Mouse (Mus musculus) left cerebral cortex, postnatal 4 days (tissue): ENCODE results near the gene Ano6. TPM values are rescaled to one million over a fixed set of nuclear protein-coding genes. Genes with fewer than 3 reads are reported as not detected.

ENCODE experiments used
- DNase-seq: peaks from one replicate; pipeline ENCODE4 v3.0.0-alpha.2; 2022
- intact Hi-C: fragments of 180-260 bp; cut with DNase I; formaldehyde crosslinking; loops from one replicate; pipeline ENCODE4 v1.15.1; 2025
- total RNA-seq, 2 experiments: library from RNA; stranded (reverse); gene quantifications; 2 replicates each; pipeline ENCODE4 v1.2.3; 2021

The Ano6 gene
- 10 to 100 TPM; 26.9 to 27.2 TPM for total RNA-seq

DNA sequence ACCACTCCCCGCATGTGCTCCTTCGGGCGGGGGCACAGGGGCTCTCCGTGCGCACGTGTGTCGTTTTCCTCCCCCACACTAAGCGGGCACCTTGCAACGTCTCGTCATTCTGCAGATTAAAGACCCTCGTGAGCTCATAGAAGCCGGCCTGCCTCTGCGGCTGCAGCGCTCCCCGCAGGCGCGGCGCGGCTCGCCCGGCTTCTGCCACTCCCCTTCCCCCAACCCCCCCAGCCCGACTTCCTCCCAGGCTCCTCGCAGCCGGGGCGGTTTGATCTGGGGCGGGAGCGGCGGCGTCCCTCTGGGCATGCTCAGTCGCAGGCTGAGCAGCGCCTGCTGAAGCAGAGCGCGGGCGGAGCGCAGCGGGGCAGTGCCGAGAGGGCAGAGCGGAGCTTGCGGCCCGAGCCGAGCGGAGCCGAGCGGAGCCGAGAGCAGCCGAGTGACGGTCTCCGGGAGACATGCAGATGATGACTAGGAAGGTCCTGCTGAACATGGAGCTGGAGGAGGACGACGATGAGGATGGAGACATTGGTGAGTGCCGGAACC is at the start of gene Ano6:
Ano6 (plus strand) TSS at position 315 of the 543 bp plus-strand sequence.
- DNase-seq: peak; percentile 91
- intact Hi-C loops: loop anchor here (10.0 kb wide), 1 partner anchor 494 kb away; the partner anchor contains the start of gene Arid2

DNA sequence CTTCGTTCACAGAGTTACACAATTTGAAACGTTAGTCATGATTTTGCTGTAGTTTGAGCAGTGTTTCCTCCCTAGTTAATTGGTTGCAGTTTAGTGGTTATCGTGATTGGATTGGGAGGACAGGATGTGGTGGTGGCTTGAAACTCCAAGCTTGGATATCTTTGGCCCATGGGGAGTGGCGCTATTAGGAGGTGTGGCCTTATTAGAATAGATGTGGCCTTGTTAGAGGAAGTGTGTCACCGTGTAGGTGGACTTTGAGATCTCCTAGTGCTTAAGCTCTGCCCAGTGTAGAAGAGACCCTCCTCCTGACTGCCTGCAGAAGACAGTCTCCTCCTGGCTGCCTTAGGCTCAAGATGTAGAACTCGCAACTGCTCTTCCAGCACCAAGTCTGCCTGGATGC is 47.7 kb upstream of the Ano6 start:
- no peak for DNase-seq
- intact Hi-C loops: no loop called here

DNA sequence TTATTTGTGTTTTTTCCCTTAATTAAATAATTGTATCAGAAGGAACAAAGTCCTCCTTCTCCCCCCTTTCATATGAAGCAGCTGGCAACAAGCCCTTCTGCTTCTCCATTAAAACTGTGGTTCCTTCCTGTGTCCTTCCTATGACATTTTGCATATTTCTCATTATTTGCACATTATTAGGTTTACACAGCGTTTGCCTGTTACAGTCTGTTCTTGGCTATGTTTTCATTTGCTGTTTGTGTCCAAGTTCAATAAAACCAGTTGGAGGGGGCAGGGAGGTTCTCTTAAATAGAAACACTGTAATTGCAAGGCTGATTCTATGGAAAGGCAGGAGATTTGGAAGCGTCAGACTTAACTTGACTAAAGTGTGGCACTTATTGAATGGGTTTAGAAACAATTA is 46.8 kb upstream of the Ano6 start:
- intact Hi-C loops: no loop called here
- DNase-seq: no peak

DNA sequence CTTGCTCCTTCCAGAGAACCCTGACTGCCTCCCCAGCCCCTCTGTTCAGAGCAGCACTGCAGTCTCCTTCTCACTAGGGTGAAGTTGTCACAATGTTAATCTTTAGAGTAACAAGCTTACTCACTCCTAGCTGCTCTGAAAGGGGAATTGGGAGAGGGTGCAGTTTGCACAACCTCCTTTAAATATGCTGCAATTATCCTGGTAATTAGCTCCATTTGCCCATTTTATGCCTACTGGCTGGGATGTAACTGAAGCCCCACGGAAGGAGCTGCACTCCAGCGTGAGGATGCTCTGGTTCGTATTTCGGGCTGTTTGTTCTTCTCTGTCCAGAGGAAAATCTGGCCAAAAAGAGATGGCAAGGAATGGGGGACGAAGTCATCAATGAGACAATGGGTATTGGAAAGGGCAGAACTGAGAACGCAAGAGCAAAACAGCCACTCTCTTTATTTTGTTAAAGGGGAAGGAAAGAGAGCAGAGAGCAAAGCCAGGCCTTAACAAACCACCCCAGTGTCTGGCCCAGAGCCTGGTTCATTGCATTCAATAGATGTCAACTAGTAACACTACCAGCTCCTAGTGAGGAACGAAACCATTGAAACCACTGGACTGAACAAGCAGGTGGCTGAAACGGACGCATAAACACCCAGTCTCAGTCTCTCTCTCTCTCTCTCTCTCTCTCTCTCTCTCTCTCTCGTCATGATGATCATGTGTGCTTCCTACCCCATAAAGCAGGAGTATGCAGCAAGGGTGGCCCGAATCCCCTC is 45.1 kb upstream of the Ano6 start:
- DNase-seq: peak; percentile 12

DNA sequence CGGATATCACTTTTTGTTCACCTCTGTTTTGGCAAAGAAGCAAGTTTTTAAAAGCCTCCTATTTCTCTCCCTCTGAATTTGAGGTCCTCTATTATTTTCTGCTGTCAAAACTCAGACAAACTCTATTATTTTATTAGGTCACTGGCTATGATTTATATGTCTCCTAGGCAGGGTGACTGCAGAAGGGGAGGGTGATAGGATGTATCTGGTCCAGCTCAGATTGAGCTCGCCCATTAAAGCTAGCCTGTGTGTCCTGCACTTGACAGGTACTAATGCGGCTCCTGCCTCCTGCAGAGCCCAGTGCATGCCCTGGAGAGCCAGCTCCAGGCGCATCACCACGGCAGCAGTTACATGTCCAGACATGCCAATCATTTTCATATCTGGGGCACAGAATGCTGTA is 44.1 kb upstream of the Ano6 start:
- no peak for DNase-seq
- intact Hi-C loops: no loop called here

More for the DNA sequence above, 45.1 kb upstream of the Ano6 start:
- intact Hi-C loops: no loop called here

DNA sequence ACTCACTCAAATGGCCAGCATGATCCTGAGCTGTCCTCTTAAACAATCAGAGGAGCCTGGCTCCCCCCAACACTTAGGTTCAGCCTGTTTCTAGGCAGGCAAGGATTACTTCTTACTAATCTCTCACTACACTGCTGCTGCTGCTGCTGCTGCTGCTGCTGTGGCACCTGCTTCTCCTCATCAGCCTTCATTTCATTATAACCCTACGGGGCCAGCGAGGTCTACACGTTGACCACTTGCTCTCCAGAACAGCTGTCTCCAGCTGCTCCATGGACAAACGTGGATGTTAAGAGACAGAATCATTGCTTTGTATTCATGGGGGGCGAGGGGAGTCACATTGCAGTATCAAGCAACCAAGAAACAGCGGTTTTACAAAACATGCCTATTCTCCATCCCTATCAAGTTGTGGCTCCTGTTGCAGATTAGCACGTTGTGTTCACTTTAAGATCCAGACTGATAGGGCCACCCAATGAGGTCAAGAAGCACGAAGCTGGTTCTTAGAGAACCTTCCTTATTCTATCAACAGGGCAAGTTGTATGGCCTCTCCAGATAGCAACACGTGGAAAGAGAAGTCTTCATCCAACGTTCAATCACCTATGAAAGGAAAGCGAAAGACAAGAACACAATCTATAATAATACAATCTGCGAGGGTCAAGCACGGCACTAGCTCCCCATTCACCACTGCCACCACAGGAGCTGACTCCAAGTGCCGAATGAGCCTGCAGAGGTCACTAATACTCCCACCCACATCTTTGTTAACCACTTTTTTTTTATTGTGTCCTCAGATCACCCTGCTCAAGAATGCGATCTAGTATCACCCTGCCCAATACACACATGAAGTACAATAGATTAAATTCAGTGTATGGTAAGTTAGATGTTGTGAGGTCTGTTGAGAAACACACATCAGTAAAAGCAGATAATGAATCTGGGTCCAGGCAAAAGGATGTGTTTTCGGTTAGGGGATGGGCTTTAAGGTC is 43.4 kb upstream of the Ano6 start:
- intact Hi-C loops: no loop called here
- DNase-seq: no peak

DNA sequence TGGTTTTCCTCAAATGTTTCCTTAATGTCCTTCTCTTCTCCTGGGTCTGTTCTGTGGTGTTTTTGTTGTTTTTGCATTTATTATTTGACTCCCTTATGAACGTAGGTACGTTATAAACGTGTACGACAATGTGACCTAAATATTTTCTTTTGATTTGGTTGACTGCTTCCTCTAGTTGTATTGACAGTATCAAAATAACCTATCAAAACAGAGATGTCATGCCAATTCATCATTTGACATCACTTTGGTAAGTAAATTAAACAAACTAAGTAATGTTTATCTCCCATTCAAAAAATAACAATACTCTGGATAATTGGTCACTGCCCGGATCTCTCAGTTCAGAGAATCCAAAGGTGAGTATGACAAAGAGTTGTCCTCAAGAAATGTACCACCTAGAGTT is 41.4 kb upstream of the Ano6 start:
- DNase-seq: no peak
- intact Hi-C loops: no loop called here

DNA sequence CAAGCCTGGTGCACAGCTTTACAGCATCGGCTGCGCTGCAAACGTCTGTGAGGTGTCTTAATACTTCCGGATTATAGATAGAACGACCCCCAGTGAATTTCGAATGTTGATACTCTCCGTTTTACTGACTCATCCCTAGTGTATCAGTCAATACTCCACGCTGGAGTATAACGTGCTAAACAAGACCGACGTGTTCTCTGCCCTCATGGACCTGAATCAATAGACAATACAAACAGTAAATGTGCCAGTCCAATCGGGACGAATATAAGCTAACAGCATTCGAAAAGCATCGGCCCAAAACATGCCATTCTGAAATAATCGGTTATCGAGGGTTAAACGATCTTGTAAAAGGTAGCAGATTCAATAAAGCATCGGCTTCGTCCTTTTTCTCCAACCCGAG is 40.6 kb upstream of the Ano6 start:
- DNase-seq: no peak
- intact Hi-C loops: no loop called here

DNA sequence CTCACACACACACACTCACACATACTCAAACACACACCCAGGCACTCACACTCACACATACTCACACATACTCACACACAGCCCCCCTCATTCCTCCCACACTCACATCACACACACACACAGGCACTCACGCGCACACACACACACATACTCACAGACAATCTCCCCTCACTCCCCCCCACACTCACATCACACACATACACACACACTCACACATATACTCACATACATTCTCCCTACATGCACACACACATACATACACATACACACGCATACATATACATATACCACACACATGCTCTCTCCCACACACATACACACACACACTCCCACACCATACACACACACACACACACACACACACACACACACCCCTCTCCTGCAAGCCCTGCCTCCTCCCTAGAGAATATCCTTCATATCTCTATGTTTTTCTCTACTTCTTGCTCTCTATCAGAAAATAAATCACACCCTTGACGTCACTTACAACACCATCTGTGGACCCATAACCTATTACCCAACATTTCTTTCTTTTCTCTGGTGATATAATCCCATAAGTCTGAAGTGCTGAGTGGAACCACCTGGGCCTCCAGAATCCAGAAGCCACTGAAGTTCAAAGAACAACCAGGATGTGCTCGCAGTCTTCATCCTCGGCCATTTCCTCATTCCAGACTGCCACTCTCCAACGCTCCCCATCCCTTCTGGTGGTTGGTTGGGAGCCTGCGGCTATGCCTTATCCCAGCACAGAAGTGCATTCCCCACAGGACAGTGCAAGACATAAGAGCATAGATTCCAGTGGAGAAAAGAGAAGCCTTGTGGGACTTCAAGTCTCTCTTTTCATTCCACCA is 38.6 kb upstream of the Ano6 start:
- intact Hi-C loops: no loop called here
- DNase-seq: no peak

DNA sequence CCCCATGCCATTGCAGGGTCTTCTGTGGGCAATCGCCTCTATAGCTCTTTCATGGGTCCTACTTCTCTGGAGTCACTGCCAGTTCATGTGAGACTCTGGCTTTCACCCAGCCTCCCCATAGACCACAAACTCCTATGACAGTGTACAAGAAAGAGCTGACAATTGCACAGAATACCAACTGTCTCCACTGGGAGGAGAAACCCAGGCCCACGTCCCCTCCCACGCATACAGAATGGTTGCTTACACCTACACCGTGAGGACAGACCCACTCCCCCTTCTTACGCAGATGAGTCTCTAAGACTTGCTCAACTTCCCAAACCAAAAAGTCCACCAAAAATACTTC is 38.0 kb upstream of the Ano6 start:
- no peak for DNase-seq
- intact Hi-C loops: no loop called here

DNA sequence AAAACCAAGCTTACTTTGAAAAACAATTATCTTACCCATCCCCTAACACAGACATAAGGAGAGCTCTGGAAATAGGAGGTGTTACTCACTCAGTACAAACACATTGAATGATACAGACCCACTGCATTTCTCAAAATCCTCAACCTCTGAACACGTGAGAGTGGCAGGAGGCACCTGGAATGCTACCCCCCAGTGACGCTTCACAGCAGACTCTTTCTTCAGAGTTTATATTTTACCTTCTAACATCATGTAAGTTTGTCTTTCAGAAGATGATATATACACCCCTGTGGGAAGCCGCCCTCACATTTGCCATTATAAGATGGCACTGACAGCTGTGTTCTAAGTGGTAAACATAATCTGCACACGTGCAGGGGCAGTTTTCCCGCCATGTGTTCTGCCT is 37.6 kb upstream of the Ano6 start:
- intact Hi-C loops: no loop called here

DNA sequence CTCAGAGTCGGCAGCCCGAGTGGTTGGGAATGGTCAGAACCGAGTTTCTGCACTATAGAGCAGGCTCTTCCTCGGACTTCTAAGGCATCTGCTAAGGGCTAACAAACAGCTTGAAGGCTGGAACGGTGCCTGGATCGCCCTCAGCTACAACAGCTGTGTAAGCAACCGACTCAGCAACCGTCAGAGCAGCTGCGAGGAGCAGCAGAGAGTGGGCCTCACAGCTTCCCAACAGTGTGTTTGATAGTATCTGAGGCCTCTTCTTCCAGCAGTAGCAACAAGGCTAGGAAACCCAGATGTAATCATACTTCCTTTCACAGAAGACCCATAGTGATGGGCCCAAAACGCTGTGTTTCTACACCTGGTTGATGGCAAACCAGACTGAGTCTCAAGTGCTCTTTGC is 33.5 kb upstream of the Ano6 start:
- intact Hi-C loops: no loop called here
- DNase-seq: peak; percentile 90

More for the DNA sequence above, 37.6 kb upstream of the Ano6 start:
- DNase-seq: no peak

DNA sequence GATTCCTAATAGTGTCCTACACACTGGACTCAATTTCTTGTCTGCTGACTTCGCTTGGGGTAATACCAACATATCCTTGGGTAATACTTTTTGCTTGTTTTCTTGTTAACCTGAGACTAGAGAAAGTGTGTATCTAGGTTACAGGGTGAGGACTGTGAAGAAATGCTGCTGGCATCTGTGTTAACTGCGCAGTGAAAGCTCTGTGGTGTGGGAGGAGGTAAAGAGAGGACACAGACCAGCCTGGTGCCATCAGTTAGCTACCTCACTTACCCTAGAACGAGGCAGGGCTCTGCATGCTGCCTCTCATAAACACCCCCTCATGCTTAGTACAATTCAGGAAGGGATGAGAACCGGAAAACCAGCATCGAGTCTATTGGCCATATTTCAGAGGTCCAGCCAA is 32.6 kb upstream of the Ano6 start:
- intact Hi-C loops: no loop called here
- no peak for DNase-seq

DNA sequence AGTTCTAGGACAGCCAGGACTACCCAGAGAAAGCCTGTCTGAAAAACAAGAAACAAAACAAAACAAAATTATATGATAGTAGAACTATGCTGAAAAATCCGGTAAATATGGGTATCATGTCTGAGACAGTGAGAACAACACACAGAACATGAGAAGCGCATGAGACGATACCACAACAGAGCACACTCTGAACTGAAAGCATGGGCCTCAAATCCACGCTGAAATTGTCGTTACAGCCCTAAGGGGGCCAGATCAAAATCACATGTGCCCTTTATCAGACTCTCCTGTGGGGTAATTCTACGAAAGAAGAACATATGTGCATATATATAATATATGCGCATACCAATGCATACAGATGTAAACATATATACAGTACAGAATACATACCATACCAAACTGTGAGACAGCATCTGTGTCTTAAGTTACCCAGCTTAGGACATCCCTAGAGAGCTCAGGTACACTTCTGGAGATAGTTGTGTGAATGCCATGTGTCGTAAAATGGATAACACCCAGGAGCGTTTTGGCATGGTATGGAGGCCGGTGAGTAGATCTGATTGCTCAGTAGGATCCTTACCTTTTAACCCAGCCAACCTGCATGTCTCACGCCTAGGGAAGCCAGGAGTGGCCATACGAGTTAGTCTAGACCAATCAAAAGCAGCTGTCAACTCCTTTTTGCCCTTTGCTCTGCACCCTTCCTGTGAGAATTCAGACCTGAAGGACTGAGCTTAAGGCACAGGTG is 31.8 kb upstream of the Ano6 start:
- intact Hi-C loops: no loop called here
- no peak for DNase-seq

DNA sequence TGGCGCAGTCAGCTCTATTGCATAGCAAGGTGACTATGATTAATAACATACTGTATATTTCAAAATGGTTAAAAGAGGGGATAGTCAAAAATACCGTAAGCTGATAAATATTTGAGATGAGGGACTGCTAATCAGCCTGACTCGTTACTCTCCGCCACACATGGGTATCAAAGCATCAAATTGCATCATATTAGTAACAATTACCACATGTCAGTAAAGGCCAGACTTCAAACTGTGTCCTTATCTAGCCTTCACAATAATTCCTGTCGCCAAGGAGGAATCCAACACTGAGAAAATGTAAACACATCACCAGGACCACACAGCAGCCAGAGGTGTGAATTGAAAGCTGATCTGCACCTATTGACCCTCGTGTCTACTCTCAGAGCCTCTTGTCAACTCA is 30.8 kb upstream of the Ano6 start:
- DNase-seq: no peak
- intact Hi-C loops: no loop called here

DNA sequence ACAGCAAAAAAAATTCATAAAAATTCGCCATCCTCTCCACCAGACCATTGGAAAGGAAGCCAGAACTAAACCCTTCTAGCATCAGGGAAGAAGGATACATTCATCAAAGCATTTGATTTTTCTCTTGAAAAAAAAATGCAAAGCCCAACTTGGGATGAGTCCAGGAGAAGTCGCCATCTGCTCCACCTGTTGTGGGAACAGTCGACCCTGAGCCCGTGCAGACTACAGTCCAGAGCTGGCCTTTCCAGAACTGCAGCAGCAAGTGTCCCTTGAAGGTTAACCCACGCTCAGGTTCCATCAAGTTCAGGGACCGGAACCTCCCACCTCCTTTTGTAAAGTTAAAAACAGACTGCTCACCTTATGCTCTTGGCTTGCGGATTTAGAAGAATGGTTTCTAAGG is 29.2 kb upstream of the Ano6 start:
- intact Hi-C loops: no loop called here
- no peak for DNase-seq

DNA sequence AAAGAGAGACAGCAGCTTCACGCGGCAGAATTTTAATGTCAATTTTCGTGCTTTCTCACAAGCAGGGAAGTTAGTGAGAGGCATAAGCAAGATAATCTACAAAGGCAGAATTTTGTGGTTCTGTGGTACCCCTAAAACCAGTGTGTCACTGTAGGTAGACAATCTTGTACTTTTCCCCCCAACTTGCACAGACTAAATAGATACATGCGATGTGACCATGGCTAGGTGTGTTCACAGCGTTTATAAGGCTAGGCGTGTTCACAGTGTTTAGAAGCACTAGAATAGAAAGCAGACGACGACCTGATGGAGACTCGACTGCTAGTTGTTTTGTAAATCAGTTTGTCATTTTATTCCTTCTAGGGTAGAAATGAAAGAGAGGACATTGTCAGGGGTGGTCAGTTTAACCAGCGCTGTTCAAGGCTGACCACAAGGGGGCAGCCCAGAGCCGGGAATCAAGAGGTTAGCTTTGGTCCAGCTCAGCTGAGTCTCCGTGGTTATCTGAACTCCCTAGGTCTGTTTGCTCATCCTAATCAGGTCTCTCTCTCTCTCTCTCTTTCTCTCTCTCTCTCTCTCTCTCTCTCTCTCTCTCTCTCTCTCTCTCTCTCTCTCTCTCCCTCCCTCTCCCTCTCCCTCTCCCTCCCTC is 27.9 kb upstream of the Ano6 start:
- intact Hi-C loops: no loop called here
- peak; percentile 87 for DNase-seq

DNA sequence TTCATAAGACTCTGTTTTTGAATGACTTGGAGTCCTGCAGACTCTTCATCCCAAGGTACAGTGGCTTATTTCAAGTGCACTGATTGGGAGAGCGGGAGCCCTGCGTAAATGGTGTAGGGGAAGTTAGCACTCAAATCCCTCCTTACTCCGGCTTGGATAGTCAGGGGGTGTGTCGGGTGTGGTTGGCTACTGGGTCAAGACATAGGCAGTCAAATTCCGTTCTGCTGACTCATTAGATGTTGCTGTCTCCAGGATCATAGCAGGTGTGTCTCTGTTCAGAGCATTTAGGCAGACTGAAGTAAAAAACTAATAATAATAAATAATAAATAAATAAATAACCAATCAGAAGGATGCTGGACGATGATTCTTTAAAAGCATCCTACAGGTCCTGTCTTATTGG is 27.2 kb upstream of the Ano6 start:
- DNase-seq: no peak
- intact Hi-C loops: no loop called here

DNA sequence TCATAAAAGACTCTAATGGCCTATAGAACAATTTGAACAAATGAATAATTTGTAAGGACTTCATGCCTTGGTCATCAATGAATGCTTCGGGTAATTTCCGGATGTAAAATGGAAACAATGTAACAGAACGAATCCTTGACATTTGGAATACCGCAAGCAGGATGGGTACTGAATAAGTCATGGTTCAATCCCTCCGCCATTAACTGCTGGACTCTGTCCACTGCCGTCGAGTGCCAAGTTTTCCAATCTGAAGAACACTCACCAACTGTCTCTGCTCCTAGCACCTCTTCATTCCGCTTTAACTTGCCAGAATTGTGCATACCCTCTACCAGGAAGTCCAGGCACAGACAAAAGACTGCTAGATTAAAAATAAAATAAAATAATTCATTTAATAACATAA is 25.4 kb upstream of the Ano6 start:
- intact Hi-C loops: no loop called here
- peak; percentile 25 for DNase-seq

DNA sequence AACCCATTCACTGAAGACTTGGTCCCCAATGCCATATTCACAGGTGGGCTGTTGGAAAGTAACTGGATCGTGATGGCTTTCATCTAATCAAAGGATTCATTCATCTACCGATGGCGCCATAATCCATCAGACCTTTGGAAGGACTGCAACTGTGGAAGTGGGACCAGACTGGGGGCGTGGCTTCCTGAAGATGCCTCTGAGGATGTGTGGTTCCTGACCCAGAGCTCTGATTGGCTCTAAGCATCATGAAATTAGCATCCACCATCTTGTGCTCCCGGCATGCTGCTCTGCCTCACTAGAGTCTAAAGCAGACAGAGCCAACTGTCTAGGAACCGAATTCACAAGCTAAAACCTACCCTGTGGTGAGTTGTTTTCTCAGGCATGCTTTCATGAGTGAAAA is 24.7 kb upstream of the Ano6 start:
- intact Hi-C loops: no loop called here
- no peak for DNase-seq
